Mouse (Mus musculus) C2C12 (cell line): ENCODE measurements at regions not wholly inside any gene's neighbourhood (a gene's known extent, or its start where the extent isn't known, plus 50 kb on each side); places are given as distances from the start of the nearest gene placed in this dataset.

Experiments
- CTCF ChIP-seq: IDR thresholded peaks from one replicate; pipeline ENCODE4 v1.5.1; 2011; ENCODE audit not compliant: control insufficient read depth, insufficient read depth, insufficient read length
- USF1 ChIP-seq: IDR thresholded peaks from one replicate; pipeline ENCODE4 v1.6.1; 2011; ENCODE audit warnings: low read depth, mild to moderate bottlenecking, control low read depth, moderate library complexity

DNA sequence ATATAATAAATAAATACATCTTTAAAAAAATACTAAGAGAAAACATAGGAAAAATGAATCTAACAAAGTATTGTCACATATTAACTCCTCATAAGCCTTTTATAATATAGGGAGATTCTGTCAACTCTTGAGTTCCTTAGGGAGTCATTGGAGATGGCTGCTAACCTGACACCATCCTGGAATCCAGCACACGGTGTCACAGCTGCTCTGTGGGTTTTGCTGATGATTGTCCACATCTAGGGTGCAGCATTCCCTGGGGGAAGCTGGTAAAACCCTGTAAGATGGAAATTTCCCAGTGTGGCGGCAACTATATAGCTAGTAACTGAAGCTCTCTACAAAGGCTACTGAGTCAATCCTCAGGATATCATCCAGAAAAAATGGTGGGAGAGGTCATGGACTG is 58.9 kb upstream of the E2f3 start:
- TF ChIP-seq USF1 (no peak), CTCF (no peak)
